Comparison of ENCODE assay signal across 8 mouse cellular contexts in the genomic region with DNA sequence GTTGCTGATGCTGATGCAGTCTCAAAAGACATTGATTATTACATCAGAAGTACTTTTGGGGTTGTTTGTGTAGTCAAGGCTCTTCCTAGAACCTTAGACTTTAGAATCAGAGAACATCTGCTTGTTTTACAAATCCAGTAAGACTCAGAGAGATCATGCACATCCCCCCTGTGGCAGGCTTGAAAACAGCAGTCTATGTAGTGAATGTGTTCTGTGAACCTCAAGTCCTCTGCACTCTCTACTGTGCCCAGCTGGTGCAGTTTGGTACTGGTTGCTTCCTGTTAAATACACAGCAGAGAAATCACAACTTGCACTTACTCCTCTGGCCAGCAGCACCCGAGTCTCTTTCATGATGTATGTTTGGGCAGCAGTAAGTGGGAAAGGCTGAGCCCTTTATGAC. TPM values are rescaled to one million over a fixed set of nuclear protein-coding genes. Genes with fewer than 3 reads are reported as not detected.
DNase-seq lines count a peak whose midpoint lies in the region; ATAC-seq and TF ChIP-seq lines count a peak whose summit lies in the region.

No protein-coding gene starts in this region.

- no peak for TF ChIP-seq EP300 in liver, embryonic 14.5 days (IDR thresholded peaks at IDR 0.05; ENCODE audit: low read depth)

- H3K27me3 ChIP-seq in heart, embryonic 14.5 days (ENCODE audit: control insufficient read depth, insufficient read depth, low read length) = no peaks in the 10 kb centered on the region
- no peaks in the 10 kb centered on the region for H3K27me3 ChIP-seq in embryonic facial prominence, embryonic 14.5 days (replicated peaks; ENCODE audit: control insufficient read depth, insufficient read depth, low read length)
- no peaks in the 10 kb centered on the region for H3K27me3 ChIP-seq in kidney, embryonic 14.5 days (ENCODE audit: control insufficient read depth, insufficient read depth, low read length)
- H3K27me3 ChIP-seq in liver, embryonic 14.5 days (ENCODE audit: control insufficient read depth, insufficient read depth, low read length) = no peaks in the 10 kb centered on the region

- no peaks in the 10 kb centered on the region for H3K9me3 ChIP-seq in heart, embryonic 14.5 days (ENCODE audit: control insufficient read depth, low read length)
- no peaks in the 10 kb centered on the region for H3K9me3 ChIP-seq in embryonic facial prominence, embryonic 14.5 days (ENCODE audit: control insufficient read depth, low read length)
- H3K9me3 ChIP-seq in kidney, embryonic 14.5 days (ENCODE audit: control insufficient read depth, low read length) = no peaks in the 10 kb centered on the region
- no peaks in the 10 kb centered on the region for H3K9me3 ChIP-seq in liver, embryonic 14.5 days (ENCODE audit: control insufficient read depth, low read length)

- H3K36me3 ChIP-seq in heart, embryonic 14.5 days (ENCODE audit: control insufficient read depth, insufficient read depth, low read length) = no peaks in the 10 kb centered on the region
- H3K36me3 ChIP-seq in embryonic facial prominence, embryonic 14.5 days (ENCODE audit: control insufficient read depth, insufficient read depth, low read length) = no peaks in the 10 kb centered on the region
- H3K36me3 ChIP-seq in kidney, embryonic 14.5 days (ENCODE audit: control insufficient read depth, insufficient read depth, low read length) = no peaks in the 10 kb centered on the region
- no peaks in the 10 kb centered on the region for H3K36me3 ChIP-seq in liver, embryonic 14.5 days (replicated peaks; ENCODE audit: control insufficient read depth, insufficient read depth, low read depth)

- 0 out of 2 replicates have a peak, but pooled peaks have one; percentile 39 for ATAC-seq in heart, embryonic 14.5 days (ENCODE audit: insufficient number of reproducible peaks, insufficient read depth, low FRiP score, low read depth)
- ATAC-seq in embryonic facial prominence, embryonic 14.5 days (ENCODE audit: low read depth) = peak; percentile 60; the same call in 1 of the 2 replicates
- peak; percentile 63 for ATAC-seq in kidney, embryonic 14.5 days (ENCODE audit: low FRiP score, low TSS enrichment)
- ATAC-seq in liver, embryonic 14.5 days (ENCODE audit: insufficient read depth) = peak; percentile 69

- TF ChIP-seq CTCF in liver, embryonic 14.5 days (IDR thresholded peaks at IDR 0.05; ENCODE audit: low read depth) = peak; percentile 59

- no peak for DNase-seq in heart, adult 11 months
- peak; percentile 68 for DNase-seq in Muller cell, postnatal 12 days (ENCODE audit: inconsistent ontology term)
- peak; percentile 69 for DNase-seq in embryonic facial prominence, embryonic 14.5 days (ENCODE audit: low spot score)
- DNase-seq in liver, embryonic 14.5 days (ENCODE audit: low read depth in 3 of 3, low spot score in 3 of 3) = no peak
- DNase-seq in right cerebral cortex, adult 2 months (ENCODE audit: low spot score in 2 of 2) = peak; percentile 75 to 80
- no peak for DNase-seq in cerebellum, postnatal 36 days

- no peak overlapping the region for H3K27ac ChIP-seq in heart, embryonic 14.5 days (replicated peaks in 1 of 2; ENCODE audit: control insufficient read depth in 1 of 2, insufficient read depth in 1 of 2, low read depth in 2 of 2, low read length in 2 of 2)
- no peak overlapping the region for H3K27ac ChIP-seq in embryonic facial prominence, embryonic 14.5 days (replicated peaks; ENCODE audit: low read depth, low read length)
- no peak overlapping the region for H3K27ac ChIP-seq in kidney, embryonic 14.5 days (ENCODE audit: low read depth, low read length)
- H3K27ac ChIP-seq in liver, embryonic 14.5 days = no peak overlapping the region

- H3K4me1 ChIP-seq in heart, embryonic 14.5 days (ENCODE audit: control insufficient read depth in 2 of 2, insufficient read depth in 2 of 2, low read length in 2 of 2) = no peaks in the 10 kb centered on the region
- no peaks in the 10 kb centered on the region for H3K4me1 ChIP-seq in embryonic facial prominence, embryonic 14.5 days (ENCODE audit: control insufficient read depth, insufficient read depth, low read length)
- no peaks in the 10 kb centered on the region for H3K4me1 ChIP-seq in kidney, embryonic 14.5 days (ENCODE audit: control insufficient read depth, insufficient read depth, low read length)
- H3K4me1 ChIP-seq in liver, embryonic 14.5 days (replicated peaks; ENCODE audit: control insufficient read depth in 2 of 2, insufficient read depth in 2 of 2, low read length in 1 of 2) = peaks cover 0 to 7% of the 10 kb centered on the region in 2 experiments; a peak in 2 of 4 replicates

- no peak overlapping the region for H3K4me3 ChIP-seq in heart, embryonic 14.5 days (ENCODE audit: control insufficient read depth in 1 of 2, insufficient read depth in 1 of 2, low read depth in 1 of 2, low read length in 2 of 2)
- H3K4me3 ChIP-seq in embryonic facial prominence, embryonic 14.5 days (ENCODE audit: low read depth, low read length) = no peak overlapping the region
- H3K4me3 ChIP-seq in kidney, embryonic 14.5 days (ENCODE audit: low read length) = no peak overlapping the region
- no peak overlapping the region for H3K4me3 ChIP-seq in liver, embryonic 14.5 days (ENCODE audit: insufficient read depth in 1 of 2, low read depth in 2 of 2, low read length in 2 of 2)

- 22% methylated on average over 1 of the region's 1 CpGs for WGBS in heart, embryonic 14.5 days
- WGBS in embryonic facial prominence, embryonic 14.5 days = 41% methylated on average over 1 of the region's 1 CpGs
- 36% methylated on average over 1 of the region's 1 CpGs for WGBS in kidney, embryonic 14.5 days
- WGBS in liver, embryonic 14.5 days (ENCODE audit: insufficient replicate concordance) = 16% methylated on average over 1 of the region's 1 CpGs

- H3K4me2 ChIP-seq in heart, embryonic 14.5 days (ENCODE audit: low read length) = no peak overlapping the region
- no peak overlapping the region for H3K4me2 ChIP-seq in embryonic facial prominence, embryonic 14.5 days (ENCODE audit: low read depth, low read length)
- no peak overlapping the region for H3K4me2 ChIP-seq in kidney, embryonic 14.5 days (replicated peaks; ENCODE audit: low read depth, low read length)
- no peak overlapping the region for H3K4me2 ChIP-seq in liver, embryonic 14.5 days (ENCODE audit: low read depth)

- no peak overlapping the region for H3K9ac ChIP-seq in heart, embryonic 14.5 days (ENCODE audit: low read length)
- H3K9ac ChIP-seq in embryonic facial prominence, embryonic 14.5 days (ENCODE audit: low read depth, low read length) = no peak overlapping the region
- H3K9ac ChIP-seq in kidney, embryonic 14.5 days (ENCODE audit: low read depth, low read length) = no peak overlapping the region
- no peak overlapping the region for H3K9ac ChIP-seq in liver, embryonic 14.5 days (replicated peaks)

RNA-seq across cellular contexts. Expression of gene Dtnb, which starts 11.6 kb away (rescaled TPM):
- 18.0 and 19.6 TPM in 2 replicates for polyA plus RNA-seq in heart, embryonic 14.5 days (2014; fragmentation: Nextera tagmentation; extraction: Ambion mirVana)
- 27.4 and 36.4 TPM in 2 replicates for polyA plus RNA-seq in embryonic facial prominence, embryonic 14.5 days (2014; fragmentation: Nextera tagmentation; extraction: Ambion mirVana)
- 40.5 and 59.5 TPM in 2 replicates for polyA plus RNA-seq in kidney, embryonic 14.5 days (2014; fragmentation: Nextera tagmentation; extraction: Ambion mirVana)
- polyA plus RNA-seq in liver, embryonic 14.5 days (2012; rRNA removed) = 13.5 and 16.4 TPM in 2 replicates
- polyA plus RNA-seq in liver, embryonic 14.5 days (2014; fragmentation: Nextera tagmentation; extraction: Ambion mirVana) = 17.0 and 23.5 TPM in 2 replicates

Comparison
In these comparisons a context has a peak if more than half of its experiments do, and no peak if none do; other contexts are left out.
1. DNase-seq: peak in Muller cell, postnatal 12 days (single experiment), embryonic facial prominence, embryonic 14.5 days (single experiment) and right cerebral cortex, adult 2 months (2 of 2); none in heart, adult 11 months (single experiment), liver, embryonic 14.5 days (0 of 3) and cerebellum, postnatal 36 days (0 of 2).
2. Peak in every context shown above with its lines, with median percentiles within 50 percentile points of each other: ATAC-seq.